Mouse (Mus musculus) mouse embryonic stem cell (cell line): Measurements from ENCODE around the gene Rab11fip3.

ENCODE experiments used
- in situ Hi-C, 2 experiments: fragments of 300-500 bp; cut with MboI; formaldehyde crosslinking; loops; 1 replicate in 1 of 2; 3 replicates in 1 of 2; pipeline ENCODE4 v1.14.3; 2019 to 2020; ENCODE audit warnings: low sequenced_read_pairs in 2 of 2, low pct_unique_long_range_greater_than_20kb in 1 of 2, mixed read lengths in 1 of 2; ENCODE audit not compliant: unreplicated experiment in 1 of 2

Gene Rab11fip3

GRCm38 (mm10) chr17:26009540-26009939 lies 59.8 kb downstream of the Rab11fip3 start:
- in situ Hi-C loops, result no loop called here

GRCm38 (mm10) chr17:26008787-26009186 lies 60.6 kb downstream of the Rab11fip3 start:
- in situ Hi-C loops, result no loop called here

- in situ Hi-C loops, result no loop called here
These were observed 61.0 kb downstream of the Rab11fip3 start for GRCm38 (mm10) chr17:26008331-26008730.

GRCm38 (mm10) chr17:26007646-26008045 lies 61.7 kb downstream of the Rab11fip3 start:
- in situ Hi-C loops, result no loop called here

GRCm38 (mm10) chr17:26005731-26006450 lies 63.5 kb downstream of the Rab11fip3 start:
- in situ Hi-C loops, result no loop called here

GRCm38 (mm10) chr17:26004711-26005110 lies 64.6 kb downstream of the Rab11fip3 start:
- in situ Hi-C loops, result no loop called here

- in situ Hi-C loops, result no loop called here
These were observed 65.5 kb downstream of the Rab11fip3 start for GRCm38 (mm10) chr17:26003864-26004263.

GRCm38 (mm10) chr17:25998425-25998824 lies 70.9 kb downstream of the Rab11fip3 start:
- in situ Hi-C loops, result no loop called here

GRCm38 (mm10) chr17:25993489-25993888 lies 75.9 kb downstream of the Rab11fip3 start:
- in situ Hi-C loops, result no loop called here

- in situ Hi-C loops, result no loop called here
These were observed 77.1 kb downstream of the Rab11fip3 start for GRCm38 (mm10) chr17:25992274-25992673.

- in situ Hi-C loops, result no loop called here
These were observed 79.0 kb downstream of the Rab11fip3 start for GRCm38 (mm10) chr17:25990331-25990730.

- in situ Hi-C loops, result no loop called here
These were observed 83.8 kb downstream of the Rab11fip3 start, which contains the start of gene Capn15 for GRCm38 (mm10) chr17:25985306-25986294. Capn15 (minus strand) TSS chr17:25985796.

GRCm38 (mm10) chr17:25984556-25985305 lies 84.6 kb downstream of the Rab11fip3 start:
- in situ Hi-C loops, result no loop called here

GRCm38 (mm10) chr17:25984066-25984465 lies 85.3 kb downstream of the Rab11fip3 start:
- in situ Hi-C loops, result no loop called here

- in situ Hi-C loops, result no loop called here
These were observed 86.4 kb downstream of the Rab11fip3 start for GRCm38 (mm10) chr17:25982913-25983312.

GRCm38 (mm10) chr17:25980854-25981253 lies 88.5 kb downstream of the Rab11fip3 start:
- in situ Hi-C loops, result no loop called here

- in situ Hi-C loops, result no loop called here
These were observed 89.3 kb downstream of the Rab11fip3 start for GRCm38 (mm10) chr17:25979829-25980738.
